Mouse (Mus musculus) gastrocnemius, postnatal 4 days (tissue): ENCODE measurements around the gene Wdr73. TPM values are rescaled to one million over a fixed set of nuclear protein-coding genes. Genes with fewer than 3 reads are reported as not detected.

Experiments used
- DNase-seq, 2 experiments: peaks; one replicate each; pipeline ENCODE4 v3.0.0; 2021 to 2022; ENCODE audit warnings: low spot score in 2 of 2, mixed read lengths in 2 of 2
- total RNA-seq, 2 experiments: library from RNA; stranded (reverse); gene quantifications; 2 replicates each; pipeline ENCODE4 v1.2.3; 2021

Wdr73 gene
- total RNA-seq, 2 experiments from 2014 or later: 9.1 to 9.5 TPM

- DNase-seq: no peak
These were observed 3.9 kb downstream of the Wdr73 start for GRCm38 (mm10) chr7:80897134-80897533.

GRCm38 (mm10) chr7:80894815-80895519 is 6.1 kb downstream of the Wdr73 start:
- DNase-seq: no peak

- DNase-seq: no peak
These were observed 6.9 kb downstream of the Wdr73 start for GRCm38 (mm10) chr7:80894196-80894595.

- no peak for DNase-seq
These were observed 7.3 kb downstream of the Wdr73 start for GRCm38 (mm10) chr7:80893753-80894129.

GRCm38 (mm10) chr7:80893086-80893752 is 7.8 kb downstream of the Wdr73 start:
- no peak for DNase-seq

GRCm38 (mm10) chr7:80889841-80890241 is 11.2 kb downstream of the Wdr73 start:
- no peak for DNase-seq

GRCm38 (mm10) chr7:80889021-80889511 is 12.0 kb downstream of the Wdr73 start:
- peak; percentile 48 to 71 for DNase-seq

GRCm38 (mm10) chr7:80888595-80888994 is 12.5 kb downstream of the Wdr73 start:
- DNase-seq: no peak

- DNase-seq: no peak
These were observed 15.4 kb downstream of the Wdr73 start for GRCm38 (mm10) chr7:80885666-80886065.

GRCm38 (mm10) chr7:80882830-80883505 is 18.1 kb downstream of the Wdr73 start:
- no peak for DNase-seq

- DNase-seq: no peak
These were observed 25.3 kb downstream of the Wdr73 start for GRCm38 (mm10) chr7:80875727-80876126.

GRCm38 (mm10) chr7:80873631-80874030 is 27.4 kb downstream of the Wdr73 start:
- DNase-seq: no peak

GRCm38 (mm10) chr7:80873038-80873437 is 28.0 kb downstream of the Wdr73 start:
- no peak for DNase-seq

- no peak for DNase-seq
These were observed 32.4 kb downstream of the Wdr73 start for GRCm38 (mm10) chr7:80868686-80869085.

GRCm38 (mm10) chr7:80866514-80867147 is 34.4 kb downstream of the Wdr73 start:
- no peak for DNase-seq

- no peak for DNase-seq
These were observed 35.5 kb downstream of the Wdr73 start for GRCm38 (mm10) chr7:80865521-80865920.

GRCm38 (mm10) chr7:80864831-80865230 is 36.2 kb downstream of the Wdr73 start:
- no peak for DNase-seq

- no peak for DNase-seq
These were observed 36.9 kb downstream of the Wdr73 start for GRCm38 (mm10) chr7:80864151-80864550.

GRCm38 (mm10) chr7:80863520-80863919 is 37.5 kb downstream of the Wdr73 start:
- DNase-seq: no peak

GRCm38 (mm10) chr7:80862475-80862874 is 38.6 kb downstream of the Wdr73 start:
- DNase-seq: no peak

- DNase-seq: peak; percentile 67 to 86
These were observed 40.3 kb downstream of the Wdr73 start, which contains the start of gene Zscan2 for GRCm38 (mm10) chr7:80860729-80861274. TSS of gene Zscan2 (plus strand) at chr7:80860920.
